Mouse (Mus musculus) large intestine, adult 2 months (tissue): ENCODE results near the gene Etfrf1. TPM values are rescaled to one million over a fixed set of nuclear protein-coding genes. Genes with fewer than 3 reads are reported as not detected.

Experiments
- polyA plus RNA-seq: library from polyadenylated mRNA; depleted of rRNA; stranded (reverse); fragments of >200 nt; gene quantifications from 2 replicates; pipeline ENCODE4 v1.2.3, GENCODE M21; 2012; rRNA removed

Gene Etfrf1
- polyA plus RNA-seq, 1 experiment = 4.5 TPM

Other genes with a start within 250 kb of the Etfrf1 start
- 0.58 and 0.62 TPM in 2 replicates for gene Bcat1, start 134.9 kb upstream of the Etfrf1 start, polyA plus RNA-seq
- gene Lrmp, start 95.5 kb upstream of the Etfrf1 start, polyA plus RNA-seq = 12.4 and 19.6 TPM in 2 replicates
- gene Casc1, start 129 bp upstream of the Etfrf1 start, polyA plus RNA-seq = 0.18 and 0.19 TPM in 2 replicates
- gene Kras, start 39.1 kb downstream of the Etfrf1 start, polyA plus RNA-seq = 35.9 and 36.2 TPM in 2 replicates